Mouse (Mus musculus): ENCODE measurements around the gene Pgf. TPM values are rescaled to one million over a fixed set of nuclear protein-coding genes. Genes with fewer than 3 reads are reported as not detected.

Pgf gene
- polyA plus RNA-seq, 1 experiment from 2014 or later, result 12.6 TPM

GRCm38 (mm10) chr12:85185810-85186209 is 8.2 kb upstream of the Pgf start:
- no peak for ATAC-seq (ENCODE audit: low read depth)
- no peak overlapping the region for H3K4me3 ChIP-seq
- H3K36me3 ChIP-seq, result no peaks in the 10 kb centered on the region
- no peak overlapping the region for H3K4me2 ChIP-seq
- H3K4me1 ChIP-seq (replicated peaks), result peaks cover 20% of the 10 kb centered on the region
- H3K9me3 ChIP-seq, result no peaks in the 10 kb centered on the region
- no peak overlapping the region for H3K27ac ChIP-seq (replicated peaks)
- 67% methylated on average over 8 of the region's 8 CpGs for WGBS
- no peak overlapping the region for H3K9ac ChIP-seq
- H3K27me3 ChIP-seq, result peaks cover under 1% of the 10 kb centered on the region; the same call in 1 of the 2 replicates

- WGBS, result 76% methylated on average over 5 of the region's 5 CpGs
These were observed 6.5 kb upstream of the Pgf start for GRCm38 (mm10) chr12:85184118-85184517.

DNA sequence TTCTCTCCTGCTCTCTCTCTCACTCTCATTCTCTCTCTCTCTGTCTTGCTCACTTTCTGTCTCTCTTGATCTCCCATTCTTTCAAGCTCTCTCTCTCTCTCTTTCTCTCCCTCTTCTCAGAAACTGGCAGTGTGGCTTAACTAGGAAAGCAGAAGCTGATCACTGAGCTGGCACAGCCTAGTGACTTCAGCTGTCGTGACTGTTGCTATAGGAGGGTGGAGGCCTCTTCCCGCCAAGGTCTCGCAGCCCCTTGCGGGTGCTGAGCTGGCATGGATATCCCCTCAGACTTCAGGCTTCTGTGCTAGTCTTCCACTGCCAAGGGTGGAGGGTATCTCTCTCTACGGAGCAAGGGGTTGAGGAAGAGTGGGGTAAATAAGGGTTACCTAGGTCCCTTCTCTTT is 5.3 kb upstream of the Pgf start:
- Histone ChIP-seq H3K4me1 (replicated peaks) (peaks cover 20% of the 10 kb centered on the region), H3K9ac (no peak overlapping the region), H3K27ac (replicated peaks) (no peak overlapping the region), H3K9me3 (no peaks in the 10 kb centered on the region), H3K4me3 (no peak overlapping the region), H3K36me3 (no peaks in the 10 kb centered on the region), H3K27me3 (peaks cover 18% of the 10 kb centered on the region; the same call in 1 of the 2 replicates), H3K4me2 (no peak overlapping the region)
- no peak for ATAC-seq (ENCODE audit: low read depth)
- 70% methylated on average over 5 of the region's 5 CpGs for WGBS

More at GRCm38 (mm10) chr12:85184118-85184517, 6.5 kb upstream of the Pgf start:
- Histone ChIP-seq H3K36me3 (no peaks in the 10 kb centered on the region), H3K4me2 (no peak overlapping the region), H3K4me3 (no peak overlapping the region), H3K9ac (no peak overlapping the region), H3K27ac (replicated peaks) (no peak overlapping the region), H3K4me1 (replicated peaks) (peaks cover 20% of the 10 kb centered on the region), H3K9me3 (no peaks in the 10 kb centered on the region), H3K27me3 (peaks cover 10% of the 10 kb centered on the region; the same call in 1 of the 2 replicates)
- no peak for ATAC-seq (ENCODE audit: low read depth)

- peak overlapping the region; percentile 34 for H3K4me2 ChIP-seq
- H3K4me3 ChIP-seq, result no peak overlapping the region
- 4% methylated on average over 8 of the region's 8 CpGs for WGBS
- peak; percentile 55; the same call in 1 of the 2 replicates for ATAC-seq (ENCODE audit: low read depth)
- H3K4me1 ChIP-seq (replicated peaks), result peaks cover 25% of the 10 kb centered on the region
- H3K9ac ChIP-seq, result no peak overlapping the region; the same call in none of the 2 replicates
- H3K9me3 ChIP-seq, result no peaks in the 10 kb centered on the region
- H3K27me3 ChIP-seq, result peaks cover 24% of the 10 kb centered on the region
- H3K27ac ChIP-seq (replicated peaks), result no peak overlapping the region
- H3K36me3 ChIP-seq, result no peaks in the 10 kb centered on the region
These were observed 4.7 kb upstream of the Pgf start for GRCm38 (mm10) chr12:85182345-85182643.

DNA sequence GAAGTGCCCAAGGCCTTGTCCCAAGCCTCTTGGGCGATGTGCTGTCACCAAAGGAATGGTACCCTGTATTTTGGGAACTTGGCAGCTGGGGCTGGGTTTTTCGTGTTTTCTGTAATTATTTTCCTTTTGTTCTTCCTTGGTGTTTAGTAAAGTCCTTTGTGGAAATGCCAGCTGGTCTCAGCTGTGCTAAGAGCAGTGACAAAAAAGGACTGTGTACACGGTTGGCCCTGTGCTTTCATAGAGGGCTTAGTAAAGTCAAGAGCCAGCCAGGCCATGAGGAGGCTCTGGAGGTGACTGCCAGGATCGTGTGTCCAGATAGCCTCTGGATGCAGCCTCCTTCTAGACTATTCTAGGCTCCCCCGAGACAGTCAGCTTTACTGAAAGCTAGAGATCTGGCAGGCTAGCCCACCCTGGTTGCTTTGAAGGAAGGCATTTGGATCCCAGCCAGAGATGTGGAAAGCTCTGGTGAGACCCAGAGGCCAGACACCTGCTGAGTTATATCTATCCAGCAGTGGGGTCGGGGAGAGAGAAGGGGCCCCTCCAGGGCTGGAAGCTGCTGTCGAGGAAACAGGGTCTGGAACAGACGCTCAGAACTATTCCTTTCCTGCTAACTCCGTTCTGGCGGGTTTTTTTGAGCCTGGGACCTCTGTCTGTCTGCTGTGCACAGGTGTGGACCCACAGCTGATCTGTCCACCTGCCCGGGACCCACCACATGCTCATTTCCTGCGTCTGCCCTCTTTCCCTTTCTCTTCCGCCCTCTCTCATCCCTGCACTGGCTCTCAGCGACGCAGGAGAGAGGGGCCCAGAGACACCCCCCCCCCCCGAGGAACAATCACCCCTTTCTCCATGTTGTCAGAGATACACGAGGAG is 4.1 kb upstream of the Pgf start:
- no peak overlapping the region; the same call in 1 of the 2 replicates for H3K9ac ChIP-seq
- H3K4me2 ChIP-seq, result peak overlapping the region; percentile 34
- whole genome bisulfite sequencing, result 14% methylated on average over 17 of the region's 17 CpGs
- H3K36me3 ChIP-seq, result no peaks in the 10 kb centered on the region
- no peak overlapping the region for H3K27ac ChIP-seq (replicated peaks)
- ATAC-seq (ENCODE audit: low read depth), result peak; percentile 25; the same call in 1 of the 2 replicates
- H3K4me3 ChIP-seq, result no peak overlapping the region
- H3K9me3 ChIP-seq, result no peaks in the 10 kb centered on the region
- H3K27me3 ChIP-seq, result peaks cover 24% of the 10 kb centered on the region
- H3K4me1 ChIP-seq (replicated peaks), result peaks cover 31% of the 10 kb centered on the region

GRCm38 (mm10) chr12:85178294-85178693 is 704 bp upstream of the Pgf start:
- no peak overlapping the region for H3K9ac ChIP-seq
- H3K36me3 ChIP-seq, result no peaks in the 10 kb centered on the region
- H3K9me3 ChIP-seq, result no peaks in the 10 kb centered on the region
- peaks cover 24% of the 10 kb centered on the region for H3K27me3 ChIP-seq
- H3K4me1 ChIP-seq (replicated peaks), result peaks cover 59% of the 10 kb centered on the region
- no peak for ATAC-seq (ENCODE audit: low read depth)
- WGBS, result 84% methylated on average over 2 of the region's 2 CpGs
- H3K4me2 ChIP-seq, result no peak overlapping the region
- H3K4me3 ChIP-seq, result no peak overlapping the region
- no peak overlapping the region for H3K27ac ChIP-seq (replicated peaks)

- Histone ChIP-seq H3K36me3 (no peaks in the 10 kb centered on the region), H3K27me3 (peaks cover 24% of the 10 kb centered on the region), H3K4me3 (peak overlapping the region; percentile 29), H3K4me1 (replicated peaks) (peaks cover 47% of the 10 kb centered on the region), H3K27ac (replicated peaks) (peak overlapping the region; percentile 78; the same call in 1 of the 2 replicates), H3K4me2 (peak overlapping the region; percentile 62), H3K9ac (peak overlapping the region; percentile 63), H3K9me3 (no peaks in the 10 kb centered on the region)
- ATAC-seq (ENCODE audit: low read depth), result 0 out of 2 replicates have a peak, but pooled peaks have one; percentile 5
- WGBS, result 3% methylated on average over 32 of the region's 32 CpGs
These were observed 605 bp downstream of the Pgf start for GRCm38 (mm10) chr12:85176846-85177523.

DNA sequence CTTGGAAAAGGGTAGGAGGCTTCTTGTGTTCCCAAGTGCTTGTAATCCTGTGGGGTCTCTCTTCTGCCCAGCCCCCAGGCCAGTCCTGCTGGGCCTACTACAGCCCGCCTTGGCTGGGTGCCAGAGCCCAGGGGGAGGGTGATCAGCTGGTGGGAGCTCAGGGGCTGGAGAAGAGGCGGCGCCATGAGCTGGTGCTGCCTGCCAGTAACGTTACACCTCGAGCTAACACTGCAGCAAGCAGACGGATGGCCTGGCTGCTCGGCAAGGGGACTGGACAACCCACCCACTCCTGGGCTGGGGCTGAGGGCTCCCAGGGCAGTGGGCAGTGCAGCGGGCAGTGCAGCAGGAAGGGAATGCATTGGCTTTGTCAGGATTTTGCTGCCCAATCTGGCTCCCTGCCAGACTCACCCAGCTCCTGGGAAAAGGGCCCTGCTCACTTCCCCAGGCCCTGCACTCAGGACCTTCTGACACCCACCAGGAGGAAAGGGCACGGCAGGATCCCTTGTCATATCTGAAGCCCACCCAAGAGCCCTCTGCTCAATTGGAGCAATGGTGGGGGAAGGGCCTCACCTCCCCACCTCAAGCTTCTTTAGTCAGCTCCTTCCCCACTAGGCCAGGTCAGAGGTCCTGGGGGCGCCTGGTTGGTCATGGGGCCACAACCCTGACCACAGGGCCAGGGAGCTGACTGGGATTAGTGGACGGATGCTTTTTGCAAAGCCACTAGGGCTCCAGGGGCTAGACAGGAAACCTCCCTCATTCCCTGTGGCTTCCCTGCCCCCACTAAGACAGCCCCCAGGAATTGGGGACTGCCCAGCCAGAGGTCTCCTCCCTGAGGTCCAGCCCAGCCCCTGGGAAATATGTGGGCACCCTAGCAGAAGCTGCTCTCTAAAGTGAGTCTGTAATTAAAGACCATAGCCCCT is 1.4 kb downstream of the Pgf start:
- Histone ChIP-seq H3K4me2 (peak overlapping the region; percentile 62), H3K27me3 (peaks cover 24% of the 10 kb centered on the region), H3K4me1 (replicated peaks) (peaks cover 39% of the 10 kb centered on the region), H3K9ac (peak overlapping the region; percentile 63), H3K9me3 (no peaks in the 10 kb centered on the region), H3K27ac (replicated peaks) (peak overlapping the region; percentile 78), H3K36me3 (no peaks in the 10 kb centered on the region), H3K4me3 (peak overlapping the region; percentile 29)
- 15% methylated on average over 11 of the region's 11 CpGs for WGBS
- ATAC-seq (ENCODE audit: low read depth), result peak; percentile 79

GRCm38 (mm10) chr12:85175087-85175675 is 2.4 kb downstream of the Pgf start:
- peak; percentile 36; the same call in 1 of the 2 replicates for ATAC-seq (ENCODE audit: low read depth)

DNA sequence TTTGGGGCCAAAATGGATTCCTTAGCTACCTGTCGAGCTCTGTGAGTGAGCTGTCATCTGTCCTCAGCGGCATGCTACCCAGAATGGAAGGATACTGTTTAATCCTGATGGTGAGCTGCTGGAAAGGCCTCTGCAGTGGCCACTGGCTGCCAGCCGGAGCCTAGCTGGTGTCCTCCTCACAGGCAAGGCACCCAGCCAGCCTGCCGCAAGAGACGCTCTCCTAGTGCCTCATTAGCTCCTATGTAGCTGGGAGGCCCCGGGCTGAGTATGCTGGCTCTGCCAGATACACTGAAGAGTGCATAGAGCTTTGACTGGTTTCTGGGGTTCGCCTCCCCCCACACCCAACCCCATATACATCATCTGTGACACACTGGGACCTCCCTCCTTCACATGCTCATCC is 3.6 kb downstream of the Pgf start:
- H3K4me1 ChIP-seq (replicated peaks), result peaks cover 48% of the 10 kb centered on the region
- no peak overlapping the region for H3K4me3 ChIP-seq
- peak overlapping the region; percentile 26; the same call in 1 of the 2 replicates for H3K9ac ChIP-seq
- WGBS, result 70% methylated on average over 7 of the region's 7 CpGs
- H3K27ac ChIP-seq (replicated peaks), result no peak overlapping the region
- peak overlapping the region; percentile 62 for H3K4me2 ChIP-seq
- H3K36me3 ChIP-seq, result no peaks in the 10 kb centered on the region
- no peak for ATAC-seq (ENCODE audit: low read depth)
- peaks cover 14% of the 10 kb centered on the region for H3K27me3 ChIP-seq
- no peaks in the 10 kb centered on the region for H3K9me3 ChIP-seq

More at GRCm38 (mm10) chr12:85175087-85175675, 2.4 kb downstream of the Pgf start:
- WGBS, result 51% methylated on average over 16 of the region's 16 CpGs
- Histone ChIP-seq H3K4me3 (peak overlapping the region; percentile 29), H3K27me3 (peaks cover 17% of the 10 kb centered on the region), H3K36me3 (no peaks in the 10 kb centered on the region), H3K9ac (peak overlapping the region; percentile 63), H3K4me1 (replicated peaks) (peaks cover 38% of the 10 kb centered on the region), H3K27ac (replicated peaks) (peak overlapping the region; percentile 78), H3K9me3 (no peaks in the 10 kb centered on the region), H3K4me2 (peak overlapping the region; percentile 62)

DNA sequence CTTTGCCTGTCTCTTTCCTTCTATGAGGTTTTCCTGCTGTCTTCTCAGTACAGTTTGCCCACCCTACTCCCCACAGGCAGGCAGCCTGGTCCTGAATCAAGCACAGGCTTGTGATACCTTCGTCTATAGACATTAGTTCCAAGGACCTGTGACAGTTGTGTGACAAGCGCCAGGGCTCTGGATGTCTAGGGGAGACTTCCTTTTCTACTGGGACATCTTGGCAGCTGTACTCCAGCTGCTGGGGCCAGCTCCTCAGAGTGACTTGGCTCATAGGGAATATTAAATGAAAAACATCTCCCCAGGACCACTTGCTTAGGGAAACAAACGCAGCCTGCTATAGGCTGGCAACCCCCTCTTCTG is 6.7 kb downstream of the Pgf start:
- Histone ChIP-seq H3K4me2 (no peak overlapping the region), H3K4me3 (no peak overlapping the region), H3K27me3 (no peaks in the 10 kb centered on the region), H3K36me3 (0 out of 2 replicates have a peak, but pooled peaks cover 7% of the 10 kb centered on the region), H3K4me1 (replicated peaks) (peaks cover 29% of the 10 kb centered on the region), H3K9ac (no peak overlapping the region), H3K27ac (replicated peaks) (no peak overlapping the region), H3K9me3 (no peaks in the 10 kb centered on the region)
- WGBS, result 82% methylated on average over 3 of the region's 3 CpGs
- no peak for ATAC-seq (ENCODE audit: low read depth)
